Mouse (Mus musculus) layer of hippocampus, adult 2 months (tissue): ENCODE measurements at regions not wholly inside any gene's neighbourhood (a gene's known extent, or its start where the extent isn't known, plus 50 kb on each side); places are given as distances from the start of the nearest gene placed in this dataset.
"Not testable (repeated sequence)": the region's sequence is repeated elsewhere in the genome, so short reads cannot be mapped to it uniquely, and the experiment has no call there.

ENCODE experiments used
- DNase-seq, 2 experiments: peaks; one replicate each; pipeline ENCODE4 v3.0.0; 2022; ENCODE audit warnings: low spot score in 2 of 2
- H3K27ac ChIP-seq: fragments of 200-600 bp; 2 replicates; pipeline ENCODE4 v1.8.1; 2022
- H3K4me3 ChIP-seq: fragments of 200-600 bp; 2 replicates; pipeline ENCODE4 v1.8.1; 2022; ENCODE audit warnings: mild to moderate bottlenecking
- CTCF ChIP-seq: fragments of 200-600 bp; conservative IDR thresholded peaks from 2 replicates; pipeline ENCODE4 v1.8.1; 2022; ENCODE audit warnings: antibody characterized with exemption, mild to moderate bottlenecking, moderate library complexity

GRCm38 (mm10) chr3:155866286-155866685, 695.3 kb upstream of the Negr1 start:
- Histone ChIP-seq H3K4me3 (no peak overlapping the region), H3K27ac (no peak overlapping the region)
- DNase-seq: no peak
- TF ChIP-seq CTCF: no peak

DNA sequence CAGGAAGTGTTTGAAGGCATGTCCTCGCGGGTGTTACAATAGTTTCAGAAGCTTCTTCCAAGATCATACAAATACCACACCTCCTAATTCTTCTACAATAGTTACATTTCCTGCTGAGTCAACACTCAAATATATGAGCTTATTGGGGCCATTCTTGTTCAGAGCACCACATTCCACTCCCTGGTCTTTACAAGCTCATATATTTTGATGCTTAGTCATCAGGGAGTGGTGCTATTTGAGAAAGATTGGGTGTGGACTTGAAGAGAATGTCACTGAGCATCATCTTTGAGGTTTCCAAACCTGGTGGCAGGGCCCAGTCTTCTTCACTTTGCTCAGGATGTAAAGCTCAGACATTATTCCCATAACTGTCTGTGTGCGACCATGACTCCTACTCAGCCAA, 685.9 kb upstream of the Negr1 start:
- no peak for TF ChIP-seq CTCF
- H3K27ac ChIP-seq: no peak overlapping the region
- no peak overlapping the region for H3K4me3 ChIP-seq
- no peak for DNase-seq

GRCm38 (mm10) chr3:155878401-155878800, 683.2 kb upstream of the Negr1 start:
- Histone ChIP-seq H3K4me3 (no peak overlapping the region), H3K27ac (no peak overlapping the region)
- peak in 1 of 2 experiments; percentile 8 for DNase-seq
- TF ChIP-seq CTCF: peak; percentile 44

- DNase-seq: no peak
- Histone ChIP-seq H3K4me3 (no peak overlapping the region), H3K27ac (no peak overlapping the region)
- TF ChIP-seq CTCF: no peak
Measured at GRCm38 (mm10) chr3:155880722-155881121, 680.9 kb upstream of the Negr1 start.

DNA sequence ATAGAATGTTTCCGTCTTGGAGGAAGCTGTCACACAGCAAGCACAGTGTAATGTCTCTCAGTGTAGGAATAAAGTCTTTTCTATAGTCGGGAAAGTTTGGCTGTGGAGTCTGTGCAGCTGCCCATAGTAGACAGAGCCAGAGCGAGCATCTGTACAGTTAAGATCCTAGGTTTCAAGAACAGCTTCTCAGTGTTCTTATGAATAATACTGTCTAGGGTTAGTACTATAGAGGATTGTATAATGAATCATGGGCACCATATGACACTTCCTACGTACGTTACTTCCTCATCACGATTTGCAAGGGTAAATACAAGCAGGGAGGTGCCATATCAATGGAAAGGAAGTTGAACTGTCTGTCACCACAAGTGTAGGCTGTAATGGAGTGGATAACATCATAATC, 645.6 kb upstream of the Negr1 start:
- peak in 1 of 2 experiments; percentile 8 for DNase-seq
- no peak overlapping the region for H3K4me3 ChIP-seq
- TF ChIP-seq CTCF: no peak

GRCm38 (mm10) chr3:155942896-155943295, 618.7 kb upstream of the Negr1 start:
- H3K27ac ChIP-seq: no peak overlapping the region
- TF ChIP-seq CTCF: no peak
- DNase-seq: no peak
- H3K4me3 ChIP-seq: no peak overlapping the region

More for the DNA sequence above, 645.6 kb upstream of the Negr1 start:
- no peak overlapping the region for H3K27ac ChIP-seq

GRCm38 (mm10) chr3:155944042-155944735, 617.4 kb upstream of the Negr1 start:
- no peak for DNase-seq
- no peak overlapping the region for H3K4me3 ChIP-seq
- H3K27ac ChIP-seq: no peak overlapping the region
- TF ChIP-seq CTCF: no peak

DNA sequence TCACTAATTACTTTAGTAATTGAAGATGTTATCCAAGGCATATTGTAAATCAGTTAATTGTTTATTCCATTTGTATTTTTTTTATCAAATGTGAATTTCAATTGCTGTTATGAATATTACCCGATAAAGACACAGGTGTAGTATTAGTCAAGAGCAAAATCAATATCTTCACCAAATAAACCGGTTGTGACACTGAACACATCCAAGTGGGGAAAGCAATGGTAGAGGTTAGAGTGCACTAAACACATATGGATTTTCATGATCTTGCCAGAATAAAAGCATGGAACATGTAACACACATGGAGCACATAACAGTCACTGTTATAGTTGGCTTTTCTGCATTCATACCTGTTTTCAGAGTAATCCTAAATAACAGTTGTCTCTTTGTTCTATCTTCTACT, 616.4 kb upstream of the Negr1 start:
- TF ChIP-seq CTCF: no peak
- no peak for DNase-seq
- H3K4me3 ChIP-seq: no peak overlapping the region
- H3K27ac ChIP-seq: no peak overlapping the region

- not testable (repeated sequence) for DNase-seq, H3K4me3 ChIP-seq, H3K27ac ChIP-seq
Measured at GRCm38 (mm10) chr3:155962496-155962895, 599.1 kb upstream of the Negr1 start.

DNA sequence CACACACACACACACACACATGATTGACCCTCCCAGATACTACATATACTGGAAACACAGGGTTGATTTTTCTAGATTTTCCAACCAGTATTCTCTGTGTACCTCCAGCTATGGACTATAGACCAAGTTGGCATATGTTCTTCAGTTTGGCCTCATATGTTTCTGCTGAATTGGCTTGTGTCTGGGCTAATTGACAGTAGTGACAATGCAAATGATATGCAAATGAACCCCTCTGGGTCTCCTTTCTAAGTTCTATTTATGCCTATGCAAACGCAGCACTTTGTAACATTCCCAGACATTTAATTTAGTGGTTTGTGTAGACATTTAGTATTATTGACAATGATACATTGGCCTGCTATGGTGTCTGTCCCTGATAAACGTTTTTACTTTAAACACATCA, 582.0 kb upstream of the Negr1 start:
- H3K27ac ChIP-seq: no peak overlapping the region
- DNase-seq: no peak
- no peak overlapping the region for H3K4me3 ChIP-seq
- TF ChIP-seq CTCF: no peak

- H3K4me3 ChIP-seq: no peak overlapping the region
- DNase-seq: no peak
- no peak for TF ChIP-seq CTCF
- H3K27ac ChIP-seq: no peak overlapping the region
Measured at GRCm38 (mm10) chr3:155994044-155994443, 567.5 kb upstream of the Negr1 start.

DNA sequence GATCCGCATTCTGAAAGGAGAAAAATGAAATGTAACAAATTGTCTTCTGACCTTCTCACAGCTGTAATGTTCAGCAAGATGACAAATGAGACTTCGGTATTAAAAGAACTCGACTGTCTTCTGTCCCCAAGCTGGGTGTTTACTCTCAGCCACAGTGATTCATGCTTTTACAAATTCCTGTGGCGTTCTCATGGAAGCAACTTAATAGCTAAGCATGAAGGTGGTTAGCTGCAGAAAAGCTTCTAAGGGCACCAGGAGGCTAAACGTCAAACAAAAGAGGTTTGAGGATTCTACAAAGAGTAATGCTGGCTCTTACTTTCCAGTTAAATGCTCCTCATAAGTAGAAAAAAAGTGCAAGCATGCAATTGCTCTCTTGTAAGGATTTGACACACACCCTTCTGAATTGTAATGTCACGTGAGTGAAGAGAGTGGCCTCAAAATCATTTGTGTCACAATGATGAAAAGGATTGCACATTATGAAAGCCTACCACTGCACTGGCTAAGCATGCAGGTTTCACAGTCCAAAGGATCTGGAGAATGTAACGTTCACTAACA, 543.8 kb upstream of the Negr1 start:
- Histone ChIP-seq H3K27ac (no peak overlapping the region), H3K4me3 (no peak overlapping the region)
- no peak for TF ChIP-seq CTCF
- no peak for DNase-seq

DNA sequence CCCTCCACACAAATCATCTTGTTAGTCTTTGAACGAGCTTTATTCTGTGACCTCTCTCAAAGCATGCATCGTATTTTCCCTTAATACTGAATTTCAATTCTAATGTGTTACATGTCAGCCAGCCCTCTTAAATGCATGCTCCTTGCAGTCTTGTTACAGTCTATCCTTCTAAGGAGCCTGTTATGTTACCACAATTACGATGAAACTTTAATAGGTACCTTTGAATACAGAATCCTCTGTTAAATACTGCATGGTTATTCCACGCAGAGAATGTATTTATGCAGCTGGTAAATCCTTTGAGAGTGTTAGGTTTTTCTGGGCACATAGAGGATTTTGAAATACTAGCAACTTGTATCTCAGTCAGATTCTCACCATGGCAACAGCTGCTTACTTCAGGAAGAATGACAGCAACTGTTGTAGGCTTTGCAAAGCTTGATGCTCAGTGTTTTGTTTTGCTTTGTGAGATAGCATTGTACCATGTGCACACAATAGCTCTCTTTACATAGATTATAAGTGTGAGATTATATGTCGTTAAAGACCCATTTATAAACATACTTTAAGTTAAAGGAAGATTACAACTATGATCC, 532.9 kb upstream of the Negr1 start:
- peak overlapping the region; percentile 20; the same call in 1 of the 2 replicates for H3K27ac ChIP-seq
- peak; percentile 10 to 47 for DNase-seq
- H3K4me3 ChIP-seq: no peak overlapping the region
- TF ChIP-seq CTCF: no peak

- DNase-seq: no peak
- Histone ChIP-seq H3K4me3 (no peak overlapping the region), H3K27ac (no peak overlapping the region)
- TF ChIP-seq CTCF: no peak
Measured at GRCm38 (mm10) chr3:156070257-156070656, 491.3 kb upstream of the Negr1 start.
